Mouse (Mus musculus) CH12.LX (cell line): ENCODE results near the gene Zbtb22. TPM values are rescaled to one million over a fixed set of nuclear protein-coding genes. Genes with fewer than 3 reads are reported as not detected.
A peak's percentile ranks its signal among the peaks of the same experiment; 100 is the strongest.
"Not testable (repeated sequence)": the region's sequence is repeated elsewhere in the genome, so short reads cannot be mapped to it uniquely, and the experiment has no call there.

ENCODE experiments used
- DNase-seq: peaks from one replicate; pipeline ENCODE4 v3.0.0-alpha.2; 2013; ENCODE audit errors: extremely low read depth
- H3K27ac ChIP-seq: 2 replicates; pipeline ENCODE4 v1.5.1; 2012; ENCODE audit warnings: low read depth, mild to moderate bottlenecking, control low read depth, moderate library complexity; ENCODE audit not compliant: insufficient read depth
- H3K27me3 ChIP-seq: replicated peaks from 2 replicates; pipeline ENCODE3; 2012; ENCODE audit warnings: inconsistent platforms
- H3K36me3 ChIP-seq, 2 experiments: replicated peaks in 1 of 2; 2 replicates each; pipeline versions ENCODE3 to v1.6.1; 2012; ENCODE audit warnings: inconsistent platforms in 1 of 2, low read length in 1 of 2, mild to moderate bottlenecking in 1 of 2, mixed read lengths in 1 of 2, moderate library complexity in 1 of 2; ENCODE audit not compliant: control insufficient read depth in 1 of 2, insufficient read depth in 1 of 2
- H3K4me1 ChIP-seq, 2 experiments: 2 replicates each; pipeline ENCODE4 v1.6.1; 2012; ENCODE audit warnings: inconsistent platforms in 1 of 2, moderate library complexity in 1 of 2; ENCODE audit not compliant: insufficient read depth in 2 of 2, control insufficient read depth in 1 of 2
- H3K4me2 ChIP-seq: 2 replicates; pipeline ENCODE4 v1.6.1; 2012; ENCODE audit warnings: low read depth, mild to moderate bottlenecking, control low read depth; ENCODE audit not compliant: poor library complexity, insufficient read depth, severe bottlenecking
- H3K4me3 ChIP-seq, 3 experiments: fragments of 150-350 bp in 1 of 3; sonication (generic) in 1 of 3; replicated peaks in 1 of 3; 2 replicates each; pipeline versions ENCODE3 to v1.5.1; 2011 to 2012; ENCODE audit warnings: low read depth in 2 of 3, low read length in 2 of 3, mild to moderate bottlenecking in 2 of 3, moderate library complexity in 2 of 3, control low read depth in 1 of 3, improper control_type of control experiment in 1 of 3, inconsistent platforms in 1 of 3, mixed read lengths in 1 of 3; ENCODE audit not compliant: poor library complexity in 1 of 3
- H3K79me2 ChIP-seq: replicated peaks from 2 replicates; pipeline ENCODE4 v1.6.1; 2012; ENCODE audit warnings: mild to moderate bottlenecking, moderate library complexity; ENCODE audit not compliant: control insufficient read depth, poor library complexity, insufficient read depth, severe bottlenecking; ENCODE audit errors: extremely low read depth
- H3K9ac ChIP-seq: 2 replicates; pipeline ENCODE4 v1.6.1; 2012; ENCODE audit warnings: low read depth, mild to moderate bottlenecking, control low read depth, moderate library complexity; ENCODE audit not compliant: insufficient read depth
- H3K9me3 ChIP-seq: replicated peaks from 2 replicates; pipeline ENCODE3; 2012; ENCODE audit warnings: low read length, inconsistent platforms, mixed read lengths
- CHD1 ChIP-seq: IDR thresholded peaks from 2 replicates; pipeline ENCODE4 v1.6.1; 2012; ENCODE audit warnings: low read depth, low read length, improper control_type of control experiment, inconsistent platforms
- KAT2A ChIP-seq: IDR thresholded peaks from 2 replicates; pipeline ENCODE4 v1.6.1; 2012; ENCODE audit warnings: low read length, improper control_type of control experiment, inconsistent platforms; ENCODE audit not compliant: insufficient replicate concordance
- MAFK ChIP-seq: IDR thresholded peaks from 2 replicates; pipeline ENCODE4 v1.6.1; 2011; ENCODE audit warnings: low read length, improper control_type of control experiment; ENCODE audit not compliant: insufficient replicate concordance
- MYC ChIP-seq: IDR thresholded peaks from 2 replicates; pipeline ENCODE4 v1.6.1; 2011; ENCODE audit warnings: low read depth, mild to moderate bottlenecking, improper control_type of control experiment, low read length
- POLR2A ChIP-seq: IDR thresholded peaks from 2 replicates; pipeline ENCODE4 v1.6.1; 2011; ENCODE audit warnings: low read depth, mild to moderate bottlenecking, improper control_type of control experiment, low read length
- POLR2AphosphoS2 ChIP-seq: IDR thresholded peaks from 2 replicates; pipeline ENCODE4 v1.6.1; 2011; ENCODE audit warnings: low read depth, low read length, improper control_type of control experiment
- RAD21 ChIP-seq: IDR thresholded peaks from 2 replicates; pipeline ENCODE4 v1.6.1; 2011; ENCODE audit warnings: low read depth, mild to moderate bottlenecking, low read length, improper control_type of control experiment, moderate library complexity
- UBTF ChIP-seq: IDR thresholded peaks from 2 replicates; pipeline ENCODE4 v1.6.1; 2012; ENCODE audit warnings: low read depth, mild to moderate bottlenecking, inconsistent platforms, low read length, improper control_type of control experiment, moderate library complexity
- USF2 ChIP-seq: conservative IDR thresholded peaks from 2 replicates; pipeline ENCODE4 v1.6.1; 2011; ENCODE audit warnings: low read depth, low read length, improper control_type of control experiment
- ZKSCAN1 ChIP-seq: IDR thresholded peaks from 2 replicates; pipeline ENCODE4 v1.6.1; 2012; ENCODE audit warnings: low read depth, inconsistent platforms, low read length, improper control_type of control experiment, borderline replicate concordance
- dilution Hi-C: fragments of 300-500 bp; cut with MboI; formaldehyde crosslinking; loops from 2 replicates; pipeline ENCODE4 v1.14.3; 2020; ENCODE audit warnings: low sequenced_read_pairs; ENCODE audit not compliant: extremely low pct_unique_long_range_greater_than_20kb, extremely low pct_ligation_motif_present
- in situ Hi-C: fragments of 300-500 bp; cut with MboI; formaldehyde crosslinking; loops from 3 replicates; pipeline ENCODE4 v1.14.3; 2019; ENCODE audit warnings: low sequenced_read_pairs, low pct_ligation_motif_present, low pct_unique_long_range_greater_than_20kb, mixed read lengths
- polyA plus RNA-seq: library from polyadenylated mRNA; unstranded; fragments of >175 nt; gene quantifications from 2 replicates; pipeline ENCODE4 v1.2.1, GENCODE M21; 2012; ENCODE audit warnings: low read depth; ENCODE audit not compliant: insufficient read length
- total RNA-seq, 2 experiments: library from RNA; depleted of rRNA; stranded (reverse); fragments of 300-350 nt in 1 of 2; fragments of >200 nt in 1 of 2; gene quantifications; 2 replicates each; pipeline ENCODE4 v1.2.3; 2012 to 2014

Zbtb22 gene
- total and polyA plus RNA-seq, 3 experiments, result 11.7 to 23.5 (median 20.3) TPM

GRCm38 (mm10) chr17:33902079-33902478, 13.6 kb upstream of the Zbtb22 start:
- H3K4me2 ChIP-seq, result no peak overlapping the region
- no peak for TF ChIP-seq UBTF
- TF ChIP-seq USF2, result no peak
- TF ChIP-seq MYC, result no peak
- TF ChIP-seq MAFK, result no peak
- TF ChIP-seq CHD1, result no peak
- TF ChIP-seq KAT2A, result no peak
- TF ChIP-seq ZKSCAN1, result no peak
- no peak for TF ChIP-seq POLR2AphosphoS2
- in situ Hi-C loops (no loop called here), dilution Hi-C loops (no loop called here)
- H3K9me3 ChIP-seq, result no peaks in the 10 kb centered on the region
- no peaks in the 10 kb centered on the region for H3K36me3 ChIP-seq
- H3K4me1 ChIP-seq, result peaks cover 0 to 10% of the 10 kb centered on the region in 2 experiments; a peak in 2 of 4 replicates
- H3K27me3 ChIP-seq, result no peaks in the 10 kb centered on the region
- no peaks in the 10 kb centered on the region for H3K79me2 ChIP-seq
- H3K4me3 ChIP-seq, result no peak overlapping the region
- no peak for DNase-seq
- no peak overlapping the region for H3K9ac ChIP-seq
- H3K27ac ChIP-seq, result no peak overlapping the region

- no peak overlapping the region for H3K27ac ChIP-seq
- peaks cover 0 to 10% of the 10 kb centered on the region in 2 experiments; a peak in 2 of 4 replicates for H3K4me1 ChIP-seq
- H3K9ac ChIP-seq, result no peak overlapping the region
- no peaks in the 10 kb centered on the region for H3K9me3 ChIP-seq
- no peak overlapping the region for H3K4me3 ChIP-seq
- in situ Hi-C loops, result no loop called here
- no peaks in the 10 kb centered on the region for H3K36me3 ChIP-seq
- H3K27me3 ChIP-seq, result no peaks in the 10 kb centered on the region
- no peak for DNase-seq
- H3K4me2 ChIP-seq, result no peak overlapping the region
- dilution Hi-C loops, result no loop called here
- no peak for TF ChIP-seq RAD21
- H3K79me2 ChIP-seq, result no peaks in the 10 kb centered on the region
Observed at GRCm38 (mm10) chr17:33902491-33902890, 13.2 kb upstream of the Zbtb22 start.

GRCm38 (mm10) chr17:33903911-33904651, 11.6 kb upstream of the Zbtb22 start:
- dilution Hi-C loops, H3K79me2 ChIP-seq, H3K9me3 ChIP-seq, H3K9ac ChIP-seq, H3K27ac ChIP-seq, in situ Hi-C loops, H3K4me2 ChIP-seq, H3K27me3 ChIP-seq, H3K4me3 ChIP-seq, H3K36me3 ChIP-seq: not testable (repeated sequence)
- peaks cover 0 to 17% of the 10 kb centered on the region in 2 experiments; a peak in 2 of 4 replicates for H3K4me1 ChIP-seq
- DNase-seq, result peak; percentile 40
- 0 out of 2 replicates have a peak, but pooled peaks have one; percentile 31 for TF ChIP-seq POLR2A

GRCm38 (mm10) chr17:33904835-33905234, 10.9 kb upstream of the Zbtb22 start, which contains the start of gene Platr17:
Platr17 (plus strand) TSS chr17:33905135.
- H3K36me3 ChIP-seq, H3K27ac ChIP-seq, H3K4me3 ChIP-seq, H3K9ac ChIP-seq, H3K9me3 ChIP-seq, in situ Hi-C loops, DNase-seq, dilution Hi-C loops, H3K4me2 ChIP-seq, H3K79me2 ChIP-seq, H3K27me3 ChIP-seq: not testable (repeated sequence)
- H3K4me1 ChIP-seq, result peaks cover 0 to 17% of the 10 kb centered on the region in 2 experiments; a peak in 2 of 4 replicates
